Mouse (Mus musculus) mesoderm, embryonic 11.5 days (tissue): ENCODE measurements around the gene Aamp.
A peak's percentile ranks its signal among the peaks of the same experiment; 100 is the strongest.
"Not testable (repeated sequence)": the region's sequence is repeated elsewhere in the genome, so short reads cannot be mapped to it uniquely, and the experiment has no call there.

Source experiments
- DNase-seq: peaks from one replicate; pipeline ENCODE4 v3.0.0-alpha.2; 2012; ENCODE audit warnings: low read depth, low spot score

The Aamp gene

DNA sequence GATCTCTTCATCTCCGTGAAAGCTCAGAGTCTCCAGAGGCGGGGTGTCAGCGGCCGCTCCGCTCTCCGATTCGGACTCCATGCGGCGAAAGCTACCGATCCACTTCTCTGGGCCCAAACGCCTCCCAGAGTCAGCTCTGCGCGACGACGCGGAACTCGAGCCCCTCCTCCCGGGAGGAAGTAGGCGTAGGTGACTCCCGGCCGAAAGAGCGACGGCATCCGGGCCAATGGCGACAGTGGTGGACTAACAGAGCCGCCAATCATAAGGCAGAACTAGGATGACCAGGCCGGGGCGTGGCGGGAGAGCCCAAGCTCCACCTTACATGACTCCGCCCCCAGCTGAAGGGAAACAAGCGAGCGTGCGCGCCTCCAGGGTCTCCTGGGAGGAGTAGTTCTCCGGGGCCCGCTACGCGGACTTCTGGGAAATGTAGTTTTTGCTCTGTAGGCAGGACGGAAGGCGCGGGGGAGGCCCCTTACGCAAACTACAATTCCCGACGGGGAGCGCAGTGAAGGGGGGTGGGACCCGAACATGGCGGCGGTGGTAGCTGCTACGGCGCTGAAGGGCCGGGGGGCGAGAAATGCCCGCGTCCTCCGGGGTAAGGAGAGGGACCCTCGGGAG lies at the start of gene Aamp, which contains the start of gene Pnkd:
Gene Aamp (minus strand): TSS at position 196 of the 618 bp plus-strand sequence.
Gene Pnkd (plus strand): TSS at position 388 of the 618 bp plus-strand sequence.
- DNase-seq, result peak; percentile 100

GRCm38 (mm10) chr1:74332930-74333329 lies 48.4 kb upstream of the Aamp start:
- no peak for DNase-seq

DNA sequence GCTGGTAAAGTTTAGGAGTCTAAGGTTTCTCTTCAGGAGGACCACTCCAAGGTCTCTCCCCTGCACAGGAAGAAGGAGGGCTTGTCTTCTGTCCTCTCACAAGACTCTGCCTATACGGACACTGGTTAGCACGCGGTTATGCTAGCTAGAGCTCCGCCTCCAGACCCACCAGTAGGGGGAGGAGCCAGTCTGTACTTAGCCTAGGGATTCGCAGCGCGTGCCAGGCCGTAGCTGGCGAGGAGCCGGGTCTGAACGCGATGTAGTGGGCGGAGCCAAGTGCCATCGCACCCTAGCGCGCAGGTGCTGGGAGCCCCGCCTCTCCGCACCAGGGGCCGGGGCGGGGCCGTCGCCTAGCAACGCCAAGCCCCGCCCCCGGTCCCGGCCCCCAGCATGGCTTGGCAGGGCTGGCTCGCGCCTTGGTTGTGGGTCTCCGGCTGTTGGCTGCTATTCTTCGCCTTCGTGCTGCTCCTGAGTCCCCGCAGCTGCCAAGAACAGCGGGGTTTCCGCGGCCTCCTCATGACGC lies 47.8 kb upstream of the Aamp start:
- peak; percentile 98 for DNase-seq

DNA sequence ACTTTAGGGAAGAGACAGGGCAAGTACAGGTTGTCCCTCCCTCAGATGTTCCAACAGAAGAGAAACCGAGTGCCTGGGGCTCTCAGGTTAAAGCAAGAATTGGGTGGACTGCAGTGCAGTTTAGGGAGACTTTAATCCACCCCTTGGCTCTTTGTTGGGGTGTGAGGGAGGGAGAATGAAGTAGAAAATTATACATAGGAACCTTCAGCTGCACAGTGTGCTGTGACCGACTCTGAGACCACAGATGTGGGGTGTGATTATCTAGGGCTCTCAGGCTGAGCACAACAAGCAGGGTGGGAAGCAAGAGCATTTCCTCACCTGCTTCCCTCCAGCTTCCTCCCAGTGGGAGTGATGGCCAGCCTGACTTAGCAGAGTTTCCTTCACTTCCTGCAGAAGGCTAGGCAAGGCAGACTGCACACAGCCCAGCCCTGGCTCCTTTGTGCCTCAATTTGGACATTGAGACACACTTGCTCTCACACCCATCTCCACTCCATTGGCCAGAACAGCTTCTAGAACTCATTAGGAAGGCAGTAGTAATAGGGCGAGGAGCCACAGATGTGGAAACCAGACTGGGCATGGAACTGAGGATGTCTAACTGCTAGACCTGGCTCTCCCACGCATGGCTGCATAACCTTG lies 46.6 kb upstream of the Aamp start:
- DNase-seq, result no peak

DNA sequence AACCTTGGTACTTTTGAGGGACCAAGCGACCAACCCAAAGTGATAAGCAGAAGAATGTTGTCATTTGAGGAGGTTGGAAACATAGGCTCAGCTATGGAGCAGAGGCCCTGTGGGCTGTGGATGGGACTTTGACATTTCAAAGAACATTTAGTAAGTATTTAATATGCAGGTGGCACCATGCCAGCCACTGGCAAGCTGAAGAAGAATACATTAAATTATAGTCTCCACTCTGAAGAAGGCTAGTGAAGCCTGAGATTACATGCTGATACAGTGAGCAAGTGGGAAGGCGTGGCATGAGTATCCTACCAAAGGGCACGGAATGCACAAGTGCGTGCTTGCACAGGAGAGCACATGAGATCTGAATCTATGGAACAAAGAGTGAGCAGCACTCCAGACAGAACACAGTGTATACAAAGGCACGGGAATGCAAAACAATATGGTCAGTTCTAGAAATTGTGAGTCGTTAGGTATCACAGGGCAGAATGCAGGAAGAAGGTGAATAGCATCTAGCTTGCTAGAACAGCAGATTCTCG lies 45.4 kb upstream of the Aamp start:
- no peak for DNase-seq

DNA sequence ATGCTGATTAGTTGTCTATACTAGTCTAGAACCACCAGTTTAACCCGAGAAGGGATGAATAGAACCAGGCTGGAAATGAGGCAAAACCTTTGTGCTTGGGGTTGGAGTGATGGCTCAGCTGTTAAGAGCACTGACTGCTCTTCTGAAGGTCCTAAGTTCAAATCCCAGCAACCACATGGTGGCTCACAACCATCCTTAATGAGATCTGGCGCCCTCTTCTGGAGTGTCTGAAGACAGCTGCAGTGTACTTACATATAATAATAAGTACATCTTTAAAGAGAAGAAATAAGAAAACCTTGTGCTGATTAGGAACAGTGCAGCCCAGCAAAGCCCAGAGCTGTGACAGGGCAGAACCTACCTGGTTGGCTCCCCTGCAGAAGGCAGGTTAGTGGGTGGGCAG lies 42.4 kb upstream of the Aamp start:
- not testable (repeated sequence) for DNase-seq

GRCm38 (mm10) chr1:74321396-74321795 lies 36.9 kb upstream of the Aamp start:
- no peak for DNase-seq

GRCm38 (mm10) chr1:74318711-74319110 lies 34.2 kb upstream of the Aamp start:
- no peak for DNase-seq

DNA sequence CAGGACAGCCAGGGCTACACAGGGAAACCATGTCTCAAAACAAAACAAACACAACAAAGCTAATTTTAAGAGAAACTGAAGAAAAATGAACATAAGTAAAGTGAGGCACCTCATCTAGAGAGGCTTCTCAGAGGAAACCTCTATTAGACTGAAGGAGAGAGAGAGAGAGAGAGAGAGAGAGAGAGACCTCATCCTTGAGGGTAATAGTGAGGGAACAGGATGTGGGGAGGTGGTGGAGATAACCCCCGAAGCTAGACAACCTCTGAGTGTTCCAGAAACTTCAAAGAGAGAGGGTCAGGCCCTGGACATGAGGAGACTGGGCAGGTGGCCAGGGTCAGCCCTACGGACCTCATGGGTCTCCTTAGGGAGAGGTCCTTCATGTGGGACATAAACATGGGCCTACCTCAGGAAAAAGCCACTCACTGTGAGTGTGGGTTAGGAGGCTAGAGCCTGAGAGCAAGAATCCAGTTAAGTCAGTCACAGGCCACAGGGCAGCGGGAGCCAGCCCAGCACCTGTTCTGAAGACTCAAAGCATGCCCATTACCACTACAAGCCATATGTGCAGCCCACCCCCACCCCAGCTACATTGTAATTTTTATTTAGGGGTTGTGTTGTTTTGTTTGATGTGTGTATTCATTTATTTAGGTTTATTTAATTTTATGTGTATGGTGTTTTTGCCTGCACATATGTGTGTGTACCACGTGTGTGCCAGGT lies 31.7 kb upstream of the Aamp start:
- DNase-seq, result no peak

DNA sequence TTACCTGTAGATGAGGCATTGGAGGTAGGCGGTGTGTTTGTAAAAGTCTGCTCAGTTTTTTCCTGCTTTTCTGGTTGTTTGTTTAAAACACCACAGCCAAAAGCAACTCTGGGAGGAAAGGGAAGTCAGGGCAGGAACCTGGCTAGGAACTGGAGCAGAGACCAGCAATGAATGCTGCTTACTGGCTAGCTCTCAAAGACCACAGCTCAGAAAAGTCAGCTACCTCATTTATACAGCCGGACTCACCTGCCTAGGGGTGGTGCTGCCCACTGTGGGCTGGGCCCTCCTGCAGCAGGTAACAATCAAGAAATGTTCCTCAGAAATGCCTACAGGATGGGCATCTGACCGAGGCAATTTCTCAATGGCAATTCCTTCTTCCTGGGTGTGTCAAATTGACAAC lies 30.3 kb upstream of the Aamp start:
- DNase-seq, result no peak

DNA sequence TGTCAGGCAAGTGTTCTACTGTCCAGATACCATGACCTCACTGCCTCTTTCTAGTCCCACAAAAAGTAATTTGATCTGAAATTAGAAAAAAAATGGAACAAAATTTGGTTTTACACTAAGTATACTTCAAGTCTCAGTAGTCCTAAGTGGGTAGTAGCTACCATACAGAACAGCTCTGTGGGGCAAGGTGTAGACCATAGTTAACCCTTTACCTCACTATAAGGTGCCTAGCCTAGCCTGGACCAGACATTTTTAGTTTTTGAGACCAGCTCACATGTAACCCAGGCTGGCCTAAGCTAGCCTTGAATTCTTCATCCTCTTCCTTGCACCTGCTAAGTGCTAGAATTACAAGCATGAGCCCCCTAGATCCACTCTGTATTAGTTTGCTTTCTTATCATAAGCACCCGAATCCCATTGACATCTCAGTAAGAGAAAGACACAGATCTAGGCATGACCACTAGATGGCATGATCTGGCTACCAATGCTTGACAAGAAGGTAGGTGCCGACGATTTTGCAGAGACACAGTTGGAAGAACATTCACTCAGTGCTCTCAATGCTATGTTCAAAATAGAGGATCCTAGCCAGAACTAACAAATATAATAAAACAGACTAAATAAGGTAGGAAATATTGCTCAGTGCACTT lies 28.6 kb upstream of the Aamp start:
- DNase-seq, result peak; percentile 74

GRCm38 (mm10) chr1:74309767-74310166 lies 25.2 kb upstream of the Aamp start:
- no peak for DNase-seq

GRCm38 (mm10) chr1:74308001-74308964 lies 23.7 kb upstream of the Aamp start:
- DNase-seq, result no peak

DNA sequence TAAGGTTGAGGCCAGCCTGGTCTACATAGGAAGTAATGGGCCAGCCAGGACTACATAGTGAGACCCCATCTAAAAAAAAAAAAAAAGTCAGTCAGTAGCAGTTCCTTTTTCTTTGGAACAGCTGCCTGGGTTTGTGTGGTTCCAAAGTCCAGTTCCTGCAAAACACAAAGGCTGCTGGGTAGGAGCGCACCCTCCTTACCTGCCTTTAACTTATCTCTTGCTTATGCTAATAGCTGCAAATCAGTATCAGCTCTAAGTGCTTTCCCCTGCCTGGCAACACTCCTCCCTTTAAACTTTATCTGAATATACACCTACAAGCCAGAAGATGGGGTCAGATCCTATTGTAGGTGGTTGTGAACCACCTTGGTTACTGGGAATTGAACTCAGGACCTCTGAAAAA lies 22.6 kb upstream of the Aamp start:
- DNase-seq, result no peak

GRCm38 (mm10) chr1:74305522-74305921 lies 21.0 kb upstream of the Aamp start, which contains the start of gene Tmbim1:
TSS of gene Tmbim1 (minus strand) at chr1:74305622.
- no peak for DNase-seq

- DNase-seq, result no peak
Measured at GRCm38 (mm10) chr1:74304946-74305345, 20.4 kb upstream of the Aamp start.

GRCm38 (mm10) chr1:74304339-74304790 lies 19.8 kb upstream of the Aamp start:
- DNase-seq, result no peak

DNA sequence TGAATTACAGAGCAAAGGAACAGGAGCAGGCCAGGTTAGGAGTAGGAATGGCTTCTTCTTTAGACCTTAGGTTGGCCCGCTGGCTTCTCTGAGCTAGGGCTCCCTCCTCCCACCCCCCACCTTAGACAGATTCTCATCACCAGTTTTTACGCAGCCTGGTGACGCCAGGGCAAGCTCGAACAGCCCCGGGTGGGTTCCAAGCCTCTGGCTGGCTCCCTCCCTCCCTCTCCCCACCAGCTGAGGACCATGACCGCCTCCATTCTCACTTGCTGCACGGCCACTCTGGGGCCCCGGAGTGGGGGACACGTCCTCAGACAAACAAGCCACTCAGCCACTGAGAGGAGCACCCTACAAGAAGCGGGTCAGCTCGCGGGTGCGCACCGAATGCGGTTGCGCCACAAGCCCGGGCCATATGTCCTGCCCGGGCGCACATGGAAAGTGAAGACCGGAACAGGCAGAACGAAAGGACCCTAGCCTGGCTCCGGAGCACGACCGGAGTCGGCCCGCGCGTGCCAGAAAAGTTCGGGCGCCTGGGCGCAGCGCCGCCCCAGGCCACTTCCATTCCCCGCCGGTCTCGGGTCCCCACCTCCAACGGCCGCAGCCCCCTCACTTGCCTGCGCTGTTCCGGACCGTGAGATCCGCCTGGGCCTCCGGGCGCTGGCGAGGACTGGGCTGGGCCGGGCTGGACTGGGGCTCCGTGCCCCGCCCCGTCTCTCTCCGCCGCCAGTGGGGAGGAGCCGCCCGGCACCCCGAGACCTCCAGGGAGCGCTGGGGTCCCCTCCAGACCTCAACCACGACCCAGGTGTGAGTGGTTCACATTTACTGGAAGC lies 19.2 kb upstream of the Aamp start:
- DNase-seq, result peak; percentile 51

- DNase-seq, result no peak
Measured at GRCm38 (mm10) chr1:74302835-74303234, 18.3 kb upstream of the Aamp start.

- DNase-seq, result no peak
Measured at GRCm38 (mm10) chr1:74302229-74302628, 17.7 kb upstream of the Aamp start.
